Mouse (Mus musculus) T-cell, adult 66 days (primary cell): ENCODE data around the gene Amy2a4. TPM values are rescaled to one million over a fixed set of nuclear protein-coding genes. Genes with fewer than 3 reads are reported as not detected.

Experiments used
- total RNA-seq, 2 experiments: library from RNA; stranded (reverse); gene quantifications; 3 replicates in 1 of 2; 4 replicates in 1 of 2; pipeline ENCODE4 v1.2.4; 2023

Amy2a4 gene
- not detected for total RNA-seq

GRCm38 (mm10) chr3:113291349-113291748 lies at the start of gene Amy2a4:
Amy2a4 (minus strand) TSS chr3:113291449.

GRCm38 (mm10) chr3:113323952-113324351 lies 32.7 kb upstream of the Amy2a4 start, which contains the start of gene Amy2a3:
Amy2a3 (minus strand) TSS chr3:113324052.

DNA sequence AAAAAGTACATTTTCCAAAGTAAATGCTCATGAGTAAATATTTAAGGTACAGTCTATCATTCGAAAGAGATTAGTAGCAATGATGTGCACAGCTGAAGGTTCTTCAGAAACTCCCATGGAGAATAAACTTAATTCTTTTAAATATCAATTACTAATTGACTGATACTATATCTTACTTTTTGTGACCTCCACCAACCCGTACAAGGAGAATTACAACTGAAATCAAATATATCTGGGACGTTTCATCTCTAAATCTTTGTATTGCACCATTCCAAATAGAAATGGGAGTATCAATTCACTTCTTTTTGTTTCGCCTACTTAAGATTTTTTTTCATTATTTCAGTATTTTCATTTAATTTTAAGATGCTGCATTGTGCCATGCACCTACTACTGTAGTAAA lies 32.5 kb downstream of the Amy2a4 start, which contains the start of gene Amy2a5:
Gene Amy2a5, minus strand, starts transcription at position 101 of the 400 bp plus-strand sequence.

Other genes starting within 250 kb of the Amy2a4 start
- 1 to 10 TPM in 1 of 2 experiments, not detected in 1; 1.2 TPM for gene Amy2a5, start 32.6 kb downstream of the Amy2a4 start, total RNA-seq
- not detected for gene Amy2a3, start 32.6 kb upstream of the Amy2a4 start, total RNA-seq
- not detected for gene Amy2a2, start 65.2 kb upstream of the Amy2a4 start, total RNA-seq
- not detected for gene Amy2a1, start 241.0 kb upstream of the Amy2a4 start, total RNA-seq